Mouse (Mus musculus): ENCODE measurements around the gene Urad. TPM values are rescaled to one million over a fixed set of nuclear protein-coding genes. Genes with fewer than 3 reads are reported as not detected.

The Urad gene
- polyA plus RNA-seq, 1 experiment from 2014 or later, result not detected

DNA sequence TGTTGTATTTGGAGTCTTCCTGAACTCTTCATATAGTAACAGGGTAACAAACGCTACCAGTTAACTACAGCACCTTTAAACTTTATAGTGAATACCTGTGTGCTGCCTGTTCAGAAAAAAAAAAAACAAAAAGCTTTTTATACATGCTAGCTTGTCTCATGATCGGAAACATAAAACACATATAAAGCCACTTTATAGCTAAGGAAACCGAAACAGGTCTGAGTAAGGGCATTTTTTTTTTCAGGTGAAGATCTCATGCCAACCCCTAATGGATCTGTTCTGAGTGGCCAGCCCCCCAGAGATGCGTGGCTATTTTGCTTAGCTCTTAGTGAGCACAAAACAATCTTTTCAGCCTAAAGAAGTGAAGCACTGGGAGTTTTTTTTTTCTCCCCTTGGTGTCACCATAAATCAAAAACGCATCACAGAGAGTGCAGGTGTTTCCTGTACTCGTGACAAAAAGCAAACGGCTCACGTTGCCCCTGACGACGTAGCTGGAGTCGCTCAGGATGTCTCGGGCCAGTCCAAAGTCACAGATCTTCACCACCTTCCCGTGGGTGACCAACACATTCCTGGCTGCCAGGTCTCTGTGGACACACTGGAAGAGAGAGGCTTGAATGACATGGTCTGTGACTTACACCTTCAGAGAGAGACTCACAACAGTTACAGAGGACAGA is 18.6 kb upstream of the Urad start:
- H3K79me2 ChIP-seq (ENCODE audit: inconsistent target), result no peaks in the 10 kb centered on the region
- no peak overlapping the region for H3K4me3 ChIP-seq (ENCODE audit: inconsistent target)
- WGBS (ENCODE audit: missing documents), result 26% methylated on average over 13 of the region's 13 CpGs
- H3K36me3 ChIP-seq (ENCODE audit: inconsistent target), result no peaks in the 10 kb centered on the region
- no peak overlapping the region for H3K27ac ChIP-seq

DNA sequence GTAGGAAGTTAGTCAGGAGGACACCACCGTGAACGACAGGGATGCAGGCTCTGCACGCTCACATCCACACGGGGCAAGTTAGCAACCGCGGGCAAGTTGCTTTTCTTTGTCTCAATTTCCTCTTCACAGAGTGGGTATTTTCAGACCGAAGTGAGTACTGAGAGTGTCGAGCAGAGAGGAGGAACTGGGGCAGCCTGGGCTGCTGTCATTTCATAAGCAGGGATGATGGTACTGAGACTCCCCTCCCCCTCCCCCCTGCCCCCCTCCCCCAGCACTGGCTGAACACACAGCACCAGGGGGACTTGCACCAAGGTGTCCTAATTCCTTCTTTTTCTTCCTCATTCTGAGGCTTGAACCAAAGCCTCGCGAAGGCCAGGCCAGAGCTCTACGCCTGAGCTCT is 17.3 kb upstream of the Urad start:
- no peaks in the 10 kb centered on the region for H3K79me2 ChIP-seq (ENCODE audit: inconsistent target)
- H3K27ac ChIP-seq, result no peak overlapping the region
- WGBS (ENCODE audit: missing documents), result 6% methylated on average over 11 of the region's 11 CpGs
- no peaks in the 10 kb centered on the region for H3K36me3 ChIP-seq (ENCODE audit: inconsistent target)
- H3K4me3 ChIP-seq (ENCODE audit: inconsistent target), result no peak overlapping the region

DNA sequence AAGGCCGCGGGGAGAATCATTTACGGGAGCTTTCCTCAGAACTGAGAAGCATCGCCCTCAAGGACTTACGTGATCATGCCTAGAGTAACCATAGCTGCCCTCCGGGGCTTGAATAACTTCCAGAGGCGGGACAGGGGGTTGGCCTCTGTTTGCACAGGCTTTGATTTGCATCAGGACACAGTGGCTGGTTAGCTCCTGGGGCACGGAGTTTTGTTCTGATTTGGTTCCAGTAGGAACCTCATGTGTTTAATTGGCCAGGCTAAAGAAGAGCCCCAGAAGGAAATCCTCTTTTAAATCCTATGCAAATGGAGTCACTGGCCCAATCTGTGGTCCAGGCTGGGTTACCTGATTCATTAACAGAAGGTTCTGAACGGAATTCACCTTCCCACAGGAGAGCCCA is 16.7 kb upstream of the Urad start:
- Histone ChIP-seq H3K79me2 (ENCODE audit: inconsistent target) (no peaks in the 10 kb centered on the region), H3K4me3 (ENCODE audit: inconsistent target) (no peak overlapping the region), H3K36me3 (ENCODE audit: inconsistent target) (no peaks in the 10 kb centered on the region), H3K27ac (no peak overlapping the region)
- 90% methylated on average over 8 of the region's 9 CpGs for WGBS (ENCODE audit: missing documents)

DNA sequence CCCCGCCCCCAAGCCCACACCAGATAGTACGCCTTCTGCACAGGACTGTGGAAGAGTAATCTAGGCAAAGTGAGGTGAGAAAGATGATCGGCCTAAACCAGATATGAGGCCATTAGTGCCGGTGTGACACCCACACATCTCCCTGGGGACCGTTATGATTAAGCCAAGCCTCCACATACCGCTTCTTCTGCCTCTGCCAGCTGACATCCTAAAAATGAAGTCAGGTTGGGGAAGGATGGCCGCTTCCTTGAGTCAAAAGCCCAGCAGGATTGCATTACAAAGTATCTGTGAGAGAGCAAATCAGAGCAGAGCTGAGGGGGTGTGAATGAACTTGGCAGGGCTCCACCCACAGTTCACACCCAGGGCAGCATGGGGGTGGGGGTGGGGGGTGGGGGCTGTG is 10.5 kb upstream of the Urad start:
- 84% methylated on average over 7 of the region's 7 CpGs for WGBS (ENCODE audit: missing documents)
- Histone ChIP-seq H3K79me2 (ENCODE audit: inconsistent target) (no peaks in the 10 kb centered on the region), H3K36me3 (ENCODE audit: inconsistent target) (no peaks in the 10 kb centered on the region)

DNA sequence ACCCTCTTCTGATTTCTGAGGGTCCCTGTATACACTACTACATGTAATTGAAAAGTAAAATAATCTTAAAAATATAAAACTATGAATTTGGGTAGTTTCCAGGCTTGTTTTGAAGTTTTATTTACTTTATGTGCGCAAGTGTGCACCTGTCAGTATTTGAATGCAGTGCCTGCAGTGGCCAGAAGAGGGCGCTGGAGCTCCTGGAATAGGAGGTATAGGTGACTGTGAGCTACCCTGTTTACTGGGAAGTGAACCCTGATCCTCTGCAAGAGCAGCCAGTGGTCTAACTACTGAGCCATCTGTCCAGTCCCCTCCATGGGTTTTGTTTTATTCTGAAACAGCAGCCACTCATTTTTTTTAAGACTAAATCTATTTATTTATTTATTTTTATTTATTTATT is 9.3 kb upstream of the Urad start:
- Histone ChIP-seq H3K36me3 (ENCODE audit: inconsistent target) (no peaks in the 10 kb centered on the region), H3K27ac (no peak overlapping the region), H3K79me2 (ENCODE audit: inconsistent target) (no peaks in the 10 kb centered on the region), H3K4me3 (ENCODE audit: inconsistent target) (no peak overlapping the region)
- WGBS (ENCODE audit: missing documents), result 47% methylated on average over 2 of the region's 2 CpGs

More for the DNA sequence above, 10.5 kb upstream of the Urad start:
- Histone ChIP-seq H3K4me3 (ENCODE audit: inconsistent target) (no peak overlapping the region), H3K27ac (no peak overlapping the region)

DNA sequence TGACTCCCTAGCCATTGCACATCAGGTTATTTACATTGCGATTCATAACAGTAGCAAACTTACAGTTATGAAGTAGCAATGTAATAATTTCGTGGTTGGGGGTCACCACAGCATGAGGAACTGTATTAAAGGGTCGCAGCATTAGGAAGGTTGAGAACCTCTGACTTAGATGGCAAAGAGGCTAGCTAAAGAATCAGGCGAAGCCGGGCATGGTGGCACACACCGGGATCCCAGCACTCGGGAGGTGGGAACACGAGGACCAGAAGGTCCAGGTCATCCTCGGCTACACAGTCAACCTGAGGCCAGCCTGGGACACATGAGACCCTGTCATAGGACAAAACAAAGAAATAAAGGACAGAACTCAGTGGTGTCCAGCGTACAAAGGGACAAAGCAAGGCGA is 7.7 kb upstream of the Urad start:
- Histone ChIP-seq H3K36me3 (ENCODE audit: inconsistent target) (no peaks in the 10 kb centered on the region), H3K27ac (no peak overlapping the region)
- 93% methylated on average over 11 of the region's 11 CpGs for WGBS (ENCODE audit: missing documents)

DNA sequence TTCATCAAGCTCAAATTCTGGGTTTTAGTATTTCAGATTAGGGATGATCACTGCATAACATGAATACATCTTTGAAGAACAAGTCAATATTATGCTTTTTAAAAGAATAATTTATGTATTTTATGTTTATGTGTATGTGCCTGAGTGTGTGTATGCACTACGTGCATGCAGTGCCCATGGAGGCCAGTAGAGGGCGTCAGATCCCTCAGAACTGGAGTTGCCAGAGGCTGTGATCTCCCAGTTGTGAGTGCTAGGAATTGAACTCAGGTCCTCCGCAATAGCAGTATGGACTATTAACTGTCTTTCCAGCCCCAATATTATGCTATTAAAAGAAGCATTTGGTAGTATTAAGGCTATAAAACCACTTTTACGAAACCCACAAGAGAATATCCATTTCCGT is 5.4 kb upstream of the Urad start:
- Histone ChIP-seq H3K4me3 (ENCODE audit: inconsistent target) (no peak overlapping the region), H3K27ac (no peak overlapping the region), H3K36me3 (ENCODE audit: inconsistent target) (no peaks in the 10 kb centered on the region), H3K79me2 (ENCODE audit: inconsistent target) (no peaks in the 10 kb centered on the region)
- 87% methylated on average over 5 of the region's 5 CpGs for WGBS (ENCODE audit: missing documents)

More for the DNA sequence above, 7.7 kb upstream of the Urad start:
- Histone ChIP-seq H3K79me2 (ENCODE audit: inconsistent target) (no peaks in the 10 kb centered on the region), H3K4me3 (ENCODE audit: inconsistent target) (no peak overlapping the region)

DNA sequence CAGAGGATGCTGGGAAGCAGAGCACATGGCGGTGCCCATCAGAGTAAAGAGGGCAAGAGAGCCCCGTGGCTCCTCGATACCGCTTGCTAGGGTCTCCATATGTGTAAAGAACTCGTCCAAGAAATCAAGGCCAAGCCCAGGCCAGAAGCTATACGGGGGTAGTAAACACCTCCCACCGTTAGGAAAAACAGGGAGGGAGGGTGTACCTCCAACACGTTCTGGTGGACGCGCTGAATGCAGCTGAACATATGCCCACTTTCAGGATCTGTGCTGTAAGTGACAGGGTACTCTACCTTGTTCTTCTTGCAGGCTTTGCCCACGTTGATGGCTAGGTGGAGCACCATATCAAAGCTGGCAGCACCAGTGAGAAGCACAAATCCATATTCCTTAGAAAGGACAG is 3.7 kb upstream of the Urad start:
- no peaks in the 10 kb centered on the region for H3K79me2 ChIP-seq (ENCODE audit: inconsistent target)
- WGBS (ENCODE audit: missing documents), result 89% methylated on average over 11 of the region's 11 CpGs
- no peak overlapping the region for H3K27ac ChIP-seq
- no peaks in the 10 kb centered on the region for H3K36me3 ChIP-seq (ENCODE audit: inconsistent target)
- no peak overlapping the region for H3K4me3 ChIP-seq (ENCODE audit: inconsistent target)

DNA sequence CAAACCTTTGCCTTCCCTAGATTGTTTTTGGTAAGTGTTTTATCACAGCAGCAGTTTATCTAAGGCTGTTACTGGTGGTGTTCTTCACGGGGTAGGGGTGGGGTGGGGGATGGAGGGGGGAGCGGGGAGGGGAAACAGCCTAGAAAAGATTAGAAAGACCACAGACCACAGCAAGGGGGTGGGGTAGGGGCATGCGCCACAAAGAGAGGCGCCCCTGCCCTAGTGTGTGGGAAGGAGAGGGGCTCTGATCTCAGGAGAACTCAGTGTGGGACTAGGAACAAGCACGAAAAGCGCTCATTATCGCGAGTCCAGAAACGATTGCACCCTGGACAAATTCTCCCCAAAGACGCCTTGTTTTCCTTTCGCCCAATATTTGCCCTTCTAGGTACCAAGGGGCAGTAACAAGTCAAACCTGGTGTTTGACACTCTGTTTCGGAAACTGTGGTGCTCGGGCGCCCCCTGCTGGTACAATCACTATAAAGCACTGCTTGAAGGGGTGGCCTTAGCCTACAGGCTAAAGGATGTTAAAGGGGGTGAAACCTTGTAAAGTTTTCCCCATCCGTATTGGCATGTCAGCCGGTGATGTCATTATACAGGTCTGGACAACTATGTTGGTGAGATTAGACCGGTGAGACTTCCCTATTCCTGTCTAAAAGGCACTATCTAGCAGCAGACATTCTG is 1.1 kb upstream of the Urad start:
- Histone ChIP-seq H3K36me3 (ENCODE audit: inconsistent target) (no peaks in the 10 kb centered on the region), H3K79me2 (ENCODE audit: inconsistent target) (no peaks in the 10 kb centered on the region), H3K4me3 (ENCODE audit: inconsistent target) (no peak overlapping the region), H3K27ac (no peak overlapping the region)
- 6% methylated on average over 16 of the region's 17 CpGs for WGBS (ENCODE audit: missing documents)

DNA sequence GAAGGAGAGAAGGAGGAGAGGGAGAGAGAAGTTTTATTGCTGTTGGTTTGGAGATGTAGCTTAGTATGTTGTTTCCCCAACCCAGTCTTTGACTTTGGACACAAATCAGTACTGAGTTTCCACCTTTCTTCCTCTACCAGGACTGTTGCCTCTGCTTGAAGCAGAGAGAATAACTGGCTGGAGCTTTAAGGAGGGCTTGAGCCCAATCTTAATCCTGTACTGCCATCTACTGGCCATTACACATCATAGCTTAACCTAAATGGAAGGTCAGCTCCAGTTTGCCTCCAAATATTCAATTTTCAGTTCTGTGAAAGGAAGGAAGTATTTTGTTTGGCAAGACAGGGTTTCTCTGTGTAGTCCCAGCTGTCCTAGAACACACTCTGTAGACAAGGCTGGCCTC is 2.6 kb downstream of the Urad start:
- Histone ChIP-seq H3K36me3 (ENCODE audit: inconsistent target) (no peaks in the 10 kb centered on the region), H3K4me3 (ENCODE audit: inconsistent target) (no peak overlapping the region), H3K27ac (no peak overlapping the region), H3K79me2 (ENCODE audit: inconsistent target) (no peaks in the 10 kb centered on the region)

DNA sequence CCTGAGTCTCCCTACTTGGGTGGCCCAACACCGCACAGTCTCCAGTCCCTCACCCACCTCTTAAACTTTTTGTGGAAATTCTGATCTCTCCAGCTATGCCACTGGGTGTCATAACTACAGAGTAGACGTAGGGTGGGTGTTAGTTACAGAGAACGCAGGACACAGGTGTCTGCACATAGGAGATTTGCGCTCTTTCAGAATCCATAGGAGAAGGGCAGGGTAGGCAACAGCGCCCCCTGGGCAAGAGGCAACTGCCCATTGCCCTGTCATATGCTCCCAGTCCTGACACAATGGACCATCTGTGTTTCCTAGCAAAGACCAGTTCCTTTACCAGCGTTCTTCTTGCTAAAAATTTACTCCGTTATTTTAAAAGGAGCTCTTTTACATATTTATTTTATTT is 4.2 kb downstream of the Urad start:
- Histone ChIP-seq H3K36me3 (ENCODE audit: inconsistent target) (no peaks in the 10 kb centered on the region), H3K27ac (no peak overlapping the region), H3K79me2 (ENCODE audit: inconsistent target) (no peaks in the 10 kb centered on the region), H3K4me3 (ENCODE audit: inconsistent target) (no peak overlapping the region)
- 34% methylated on average over 7 of the region's 7 CpGs for WGBS (ENCODE audit: missing documents)

DNA sequence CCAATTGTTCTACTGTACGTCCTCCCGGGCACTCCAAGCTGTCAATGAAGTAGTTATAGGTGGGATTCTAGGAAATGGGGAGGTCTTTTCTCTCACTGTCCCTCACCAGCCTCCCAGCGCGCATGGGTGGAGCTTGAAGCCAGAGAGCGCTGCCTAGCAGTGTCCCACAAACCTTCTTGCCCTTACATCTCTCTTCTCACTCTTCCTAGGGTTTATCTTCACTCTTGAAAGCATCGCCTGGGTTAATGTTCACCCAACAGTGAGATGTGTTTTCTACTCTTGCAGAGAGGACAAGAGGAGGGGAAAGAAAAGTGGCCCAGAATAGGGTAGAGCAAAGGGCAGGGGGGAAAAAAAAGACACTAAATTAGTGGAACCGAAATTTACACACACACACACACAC is 4.9 kb downstream of the Urad start:
- H3K4me3 ChIP-seq (ENCODE audit: inconsistent target), result no peak overlapping the region
- no peak overlapping the region for H3K27ac ChIP-seq
- H3K36me3 ChIP-seq (ENCODE audit: inconsistent target), result no peaks in the 10 kb centered on the region
- 22% methylated on average over 7 of the region's 7 CpGs for WGBS (ENCODE audit: missing documents)
- no peaks in the 10 kb centered on the region for H3K79me2 ChIP-seq (ENCODE audit: inconsistent target)

DNA sequence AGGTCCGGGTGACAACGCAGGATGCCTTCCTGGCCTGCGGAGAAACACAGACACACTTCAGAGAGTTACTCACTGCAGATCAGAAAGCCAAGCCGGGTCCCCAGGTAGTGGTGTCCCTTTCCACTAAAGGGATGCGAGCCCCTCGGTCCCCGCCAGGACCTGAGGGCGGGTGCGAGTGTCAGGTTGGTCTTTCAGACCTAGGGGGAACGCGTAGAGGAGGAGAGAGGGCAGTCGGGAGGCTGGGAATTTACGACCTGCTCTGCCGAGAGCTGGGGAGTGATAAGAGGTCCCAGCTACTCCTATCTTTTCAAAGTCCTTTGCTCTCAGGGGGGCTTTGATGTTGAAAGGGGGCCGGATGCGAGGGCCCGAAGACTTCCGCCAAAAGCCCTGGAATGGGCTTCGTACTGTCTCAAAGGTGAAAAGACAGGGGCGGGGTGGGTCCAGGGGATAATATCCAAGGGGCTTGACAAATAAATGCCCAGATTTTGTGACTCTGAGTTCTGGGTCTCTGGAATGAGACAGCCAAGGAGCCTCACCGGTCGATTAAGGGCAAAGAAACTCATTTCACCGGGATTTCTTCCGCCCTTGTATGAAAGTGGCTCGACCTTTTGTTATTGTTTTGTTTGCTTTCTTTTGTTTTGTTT is 6.7 kb downstream of the Urad start:
- H3K4me3 ChIP-seq (ENCODE audit: inconsistent target), result no peak overlapping the region
- no peak overlapping the region for H3K27ac ChIP-seq
- no peaks in the 10 kb centered on the region for H3K36me3 ChIP-seq (ENCODE audit: inconsistent target)
- no peaks in the 10 kb centered on the region for H3K79me2 ChIP-seq (ENCODE audit: inconsistent target)
- 6% methylated on average over 25 of the region's 25 CpGs for WGBS (ENCODE audit: missing documents)

DNA sequence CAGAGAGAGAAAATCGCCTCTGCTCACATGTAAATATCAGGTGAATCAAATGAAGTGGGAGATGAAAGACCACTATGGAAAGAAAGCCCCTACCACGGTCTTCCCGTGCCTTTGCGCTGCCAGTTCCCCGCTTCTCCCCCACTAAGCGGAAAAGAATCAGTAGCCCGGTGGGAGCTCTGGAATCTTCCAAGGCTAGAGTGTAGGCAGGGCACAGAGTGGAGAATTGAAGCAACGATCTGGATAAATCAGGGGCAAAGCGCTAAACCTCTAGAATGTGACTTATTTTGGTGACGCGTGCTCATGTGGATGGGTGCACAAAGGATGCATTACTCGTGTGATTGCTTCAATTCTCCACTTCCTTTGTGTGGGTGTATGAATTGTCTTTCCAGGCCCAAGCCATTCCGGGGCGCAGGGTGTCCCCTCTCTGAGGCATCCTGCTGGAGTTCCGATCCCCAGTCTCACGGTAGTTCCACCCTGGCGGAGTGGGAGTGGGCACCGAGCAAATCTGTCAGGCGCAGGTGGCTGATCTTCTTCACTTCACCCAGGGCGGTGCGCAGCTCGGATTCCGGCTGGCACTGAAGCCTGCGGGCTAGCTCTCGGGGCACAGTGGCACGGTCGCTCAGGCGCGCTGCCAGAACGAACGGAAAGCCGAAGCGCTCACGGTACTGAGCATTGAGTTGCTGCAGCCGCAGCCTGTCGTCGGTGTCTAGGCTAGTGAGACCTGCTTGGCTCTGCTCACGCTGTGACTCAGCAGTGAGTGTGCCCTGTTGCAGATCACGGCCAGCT is 7.4 kb downstream of the Urad start:
- H3K36me3 ChIP-seq (ENCODE audit: inconsistent target), result no peaks in the 10 kb centered on the region
- H3K27ac ChIP-seq, result no peak overlapping the region
- no peaks in the 10 kb centered on the region for H3K79me2 ChIP-seq (ENCODE audit: inconsistent target)
- H3K4me3 ChIP-seq (ENCODE audit: inconsistent target), result no peak overlapping the region
- whole genome bisulfite sequencing (ENCODE audit: missing documents), result 2% methylated on average over 39 of the region's 39 CpGs

Measured in macrophage (primary cell).